Mouse (Mus musculus) CH12F3 (cell line): Measurements from ENCODE around the gene Olfr285.

ENCODE experiments used
- in situ Hi-C: fragments of 300-500 bp; cut with MboI; formaldehyde crosslinking; loops from 2 replicates; pipeline ENCODE4 v1.14.3; 2020; ENCODE audit warnings: low sequenced_read_pairs

Gene Olfr285

DNA sequence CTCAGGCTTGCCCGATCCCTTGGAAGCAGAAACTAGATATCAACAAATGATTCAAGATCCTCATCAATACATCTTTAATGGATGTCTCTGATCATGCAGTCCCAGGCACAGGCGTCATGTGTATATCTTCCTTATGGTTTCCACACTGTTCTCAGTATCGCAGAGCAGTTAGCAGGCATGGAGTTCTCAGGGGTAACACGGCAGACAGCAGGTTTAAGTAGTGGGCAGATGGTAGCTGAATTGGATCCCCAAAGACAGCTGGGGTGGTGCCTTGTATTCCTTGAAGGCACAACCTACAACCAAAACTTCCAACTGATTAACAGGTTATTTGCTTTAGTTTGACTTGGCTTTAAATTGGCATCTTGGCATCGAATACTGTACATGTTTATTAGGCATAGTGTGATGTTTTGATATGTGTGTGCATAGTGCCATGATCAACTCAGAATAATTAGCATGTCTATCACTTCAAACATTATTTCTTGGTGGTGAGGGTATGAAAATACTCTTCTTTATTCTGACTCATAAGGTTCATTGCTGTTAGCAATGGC, at the start of gene Olfr285:
TSS of gene Olfr285 (minus strand) at position 177 of the 548 bp plus-strand sequence.
- in situ Hi-C loops = no loop called here

DNA sequence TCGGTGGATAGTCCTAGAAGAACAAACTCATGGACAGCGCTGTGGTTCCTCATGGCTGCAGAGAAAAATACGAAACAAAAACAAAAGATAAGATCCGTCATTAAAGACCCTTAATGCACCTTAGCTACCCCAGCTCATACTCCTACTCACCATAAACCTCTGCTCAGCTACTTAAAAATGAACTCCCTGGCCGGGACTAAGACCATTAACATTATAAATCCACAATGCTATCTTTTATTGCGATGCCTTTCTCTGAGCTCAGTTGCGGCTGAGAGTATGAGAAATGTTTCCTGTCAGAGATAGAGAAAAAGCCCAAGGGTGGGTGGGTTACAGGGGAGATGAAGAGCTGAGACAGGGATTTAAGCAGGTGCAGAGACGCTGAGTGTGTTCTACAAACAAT, 23.7 kb upstream of the Olfr285 start, which contains the start of gene Olfr284:
TSS of gene Olfr284 (minus strand) at position 101 of the 400 bp plus-strand sequence.
- in situ Hi-C loops = no loop called here

- in situ Hi-C loops = no loop called here
Measured at GRCm38 (mm10) chr15:98315703-98316102, 1.4 kb downstream of the Olfr285 start.

- in situ Hi-C loops = no loop called here
Measured at GRCm38 (mm10) chr15:98295628-98296551, 21.3 kb downstream of the Olfr285 start, which contains the start of gene Zfp641. Gene Zfp641 (minus strand): TSS chr15:98296161.

GRCm38 (mm10) chr15:98293651-98294050, 23.5 kb downstream of the Olfr285 start:
- in situ Hi-C loops = no loop called here

DNA sequence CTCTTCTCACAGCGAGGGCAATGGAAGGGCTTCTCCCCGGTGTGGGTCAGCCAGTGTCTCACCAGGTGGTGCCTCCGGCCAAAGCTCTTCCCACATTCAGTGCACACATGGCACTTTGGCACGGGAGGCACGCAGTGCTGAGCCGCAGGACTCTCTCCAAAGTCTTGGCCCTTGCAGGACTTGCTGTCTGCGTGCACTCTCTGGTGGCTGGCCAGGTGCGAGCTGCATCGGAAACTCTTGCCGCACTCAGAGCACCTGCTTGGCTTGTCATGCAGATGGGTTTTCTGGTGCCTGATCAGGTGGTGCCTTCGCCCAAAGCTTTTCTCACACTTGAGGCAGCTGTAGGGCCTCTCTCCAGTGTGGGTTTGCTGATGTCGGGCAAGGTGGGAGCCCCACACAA, 28.6 kb downstream of the Olfr285 start:
- in situ Hi-C loops = no loop called here

GRCm38 (mm10) chr15:98286418-98286817, 30.7 kb downstream of the Olfr285 start:
- in situ Hi-C loops = no loop called here
